ENCODE assay signal across 24 mouse cellular contexts in genomic region chr3:35314177-35314576, GRCm38 (mm10).
"Had no signal": no experiment of that assay in that cellular context is flagged by ENCODE, and none has a peak within 500 bp of the region (broad histone marks: within the 10 kb centered on the region; RNA-seq: fewer than 3 reads in every experiment).

No protein-coding gene starts in this region.

- ATAC-seq: hindbrain, embryonic 16.5 days; inflammation-experienced regulatory T-cells, adult 6 months; intestine, embryonic 15.5 days; intestine, postnatal 0 days had no signal

- H3K4me1 ChIP-seq: intestine, embryonic 15.5 days; liver, embryonic 13.5 days; liver, embryonic 15.5 days had no signal

- H3K27me3 ChIP-seq: hindbrain, embryonic 12.5 days; intestine, embryonic 15.5 days; liver, embryonic 13.5 days; liver, embryonic 15.5 days had no signal

- H3K9ac ChIP-seq: hindbrain, embryonic 12.5 days; hindbrain, embryonic 14.5 days; intestine, embryonic 15.5 days; liver, embryonic 13.5 days; liver, embryonic 15.5 days had no signal

- H3K9me3 ChIP-seq: hindbrain, embryonic 10.5 days; hindbrain, embryonic 12.5 days; intestine, embryonic 15.5 days; liver, embryonic 13.5 days; liver, embryonic 15.5 days had no signal

- H3K36me3 ChIP-seq: hindbrain, embryonic 10.5 days; hindbrain, embryonic 12.5 days; intestine, embryonic 15.5 days; liver, embryonic 13.5 days; liver, embryonic 15.5 days had no signal

- H3K4me2 ChIP-seq: heart, embryonic 11.5 days; hindbrain, embryonic 12.5 days; hindbrain, embryonic 14.5 days; intestine, embryonic 15.5 days; liver, embryonic 11.5 days; liver, embryonic 13.5 days; liver, embryonic 15.5 days had no signal

- H3K27ac ChIP-seq: heart, adult 2 months; hindbrain, embryonic 12.5 days; hindbrain, embryonic 14.5 days; intestine, embryonic 15.5 days; layer of hippocampus, adult 2 months; left cerebral cortex, adult 2 months; liver, embryonic 13.5 days; liver, embryonic 15.5 days had no signal

- DNase-seq: gastrocnemius, postnatal 14 days; gastrocnemius, postnatal 36 days; heart, adult 2 months; heart, postnatal 10 days; heart, postnatal 4 days; kidney, adult 18-20 months; kidney, adult 8-10 months; kidney, postnatal 10 days; kidney, postnatal 25 days; kidney, postnatal 4 days; liver; liver, embryonic 13.5 days had no signal

- H3K4me3 ChIP-seq: heart, adult 2 months; hindbrain, embryonic 10.5 days; hindbrain, embryonic 12.5 days; intestine, embryonic 15.5 days; layer of hippocampus, adult 2 months; left cerebral cortex, adult 2 months; liver, embryonic 13.5 days; liver, embryonic 15.5 days had no signal
